Mouse (Mus musculus): Measurements from ENCODE around the gene Swsap1. TPM values are rescaled to one million over a fixed set of nuclear protein-coding genes. Genes with fewer than 3 reads are reported as not detected.

Swsap1 gene
- 4.9 and 7.5 TPM in 2 replicates for polyA plus RNA-seq (2015; fragmentation: Nextera tagmentation; extraction: Ambion mirVana)

GRCm38 (mm10) chr9:21955570-21956281 is at the start of gene Swsap1:
TSS of gene Swsap1 (plus strand) at chr9:21955755.

GRCm38 (mm10) chr9:21918035-21918592 is 37.4 kb upstream of the Swsap1 start, which contains the start of gene Rab3d:
TSS of gene Rab3d (minus strand) at chr9:21918192.

GRCm38 (mm10) chr9:21927208-21927753 is 28.3 kb upstream of the Swsap1 start, which contains the start of the genes Ccdc159 and Tmem205:
TSS of gene Ccdc159 (plus strand) at chr9:21927471.
TSS of gene Tmem205 (minus strand) at chr9:21927556.

GRCm38 (mm10) chr9:21936692-21937570 is 18.6 kb upstream of the Swsap1 start, which contains the start of gene Plppr2:
TSS of gene Plppr2 (plus strand) at chr9:21937033.

GRCm38 (mm10) chr9:21963417-21963816 is 7.9 kb downstream of the Swsap1 start, which contains the start of gene Epor:
TSS of gene Epor (minus strand) at chr9:21963506.

GRCm38 (mm10) chr9:21989230-21990110 is 33.9 kb downstream of the Swsap1 start, which contains the start of gene Rgl3:
TSS of gene Rgl3 (minus strand) at chr9:21989446.

GRCm38 (mm10) chr9:22002194-22003162 is 46.9 kb downstream of the Swsap1 start, which contains the start of the genes Ccdc151 and Prkcsh:
TSS of gene Ccdc151 (minus strand) at chr9:22002634.
TSS of gene Prkcsh (plus strand) at chr9:22002806.

Other genes starting within 250 kb of the Swsap1 start
- 15.1 and 16.6 TPM in 2 replicates for gene Ldlr, start 232.3 kb upstream of the Swsap1 start, polyA plus RNA-seq (2015; fragmentation: Nextera tagmentation; extraction: Ambion mirVana)
- 32.7 and 36.5 TPM in 2 replicates for gene Spc24, start 195.5 kb upstream of the Swsap1 start, polyA plus RNA-seq (2015; fragmentation: Nextera tagmentation; extraction: Ambion mirVana)
- 16.6 and 16.7 TPM in 2 replicates for gene Kank2, start 157.0 kb upstream of the Swsap1 start, polyA plus RNA-seq (2015; fragmentation: Nextera tagmentation; extraction: Ambion mirVana)
- 2.5 and 5.4 TPM in 2 replicates for gene Angptl8, start 120.2 kb upstream of the Swsap1 start, polyA plus RNA-seq (2015; fragmentation: Nextera tagmentation; extraction: Ambion mirVana)
- 13.4 and 19.5 TPM in 2 replicates for gene Dock6, start 103.1 kb upstream of the Swsap1 start, polyA plus RNA-seq (2015; fragmentation: Nextera tagmentation; extraction: Ambion mirVana)
- gene Rab3d, start 37.6 kb upstream of the Swsap1 start, polyA plus RNA-seq (2015; fragmentation: Nextera tagmentation; extraction: Ambion mirVana): 29.0 and 42.6 TPM in 2 replicates
- 2.9 and 5.4 TPM in 2 replicates for gene Ccdc159, start 28.3 kb upstream of the Swsap1 start, polyA plus RNA-seq (2015; fragmentation: Nextera tagmentation; extraction: Ambion mirVana)
- gene Tmem205, start 28.2 kb upstream of the Swsap1 start, polyA plus RNA-seq (2015; fragmentation: Nextera tagmentation; extraction: Ambion mirVana): 823 and 878 TPM in 2 replicates
- 23.0 and 26.2 TPM in 2 replicates for gene Plppr2, start 18.7 kb upstream of the Swsap1 start, polyA plus RNA-seq (2015; fragmentation: Nextera tagmentation; extraction: Ambion mirVana)
- gene Epor, start 7.8 kb downstream of the Swsap1 start, polyA plus RNA-seq (2015; fragmentation: Nextera tagmentation; extraction: Ambion mirVana): 4.9 and 11.3 TPM in 2 replicates
- 6.7 and 26.1 TPM in 2 replicates for gene Rgl3, start 33.7 kb downstream of the Swsap1 start, polyA plus RNA-seq (2015; fragmentation: Nextera tagmentation; extraction: Ambion mirVana)
- 0.99 and 2.6 TPM in 2 replicates for gene Ccdc151, start 46.9 kb downstream of the Swsap1 start, polyA plus RNA-seq (2015; fragmentation: Nextera tagmentation; extraction: Ambion mirVana)
- gene Prkcsh, start 47.1 kb downstream of the Swsap1 start, polyA plus RNA-seq (2015; fragmentation: Nextera tagmentation; extraction: Ambion mirVana): 58.7 and 85.9 TPM in 2 replicates
- gene Elavl3, start 96.3 kb downstream of the Swsap1 start, polyA plus RNA-seq (2015; fragmentation: Nextera tagmentation; extraction: Ambion mirVana): 4.7 and 14.8 TPM in 2 replicates
- not detected in 2 replicates for gene Gm49318, start 115.5 kb downstream of the Swsap1 start, polyA plus RNA-seq (2015; fragmentation: Nextera tagmentation; extraction: Ambion mirVana)
- gene Zfp653, start 115.6 kb downstream of the Swsap1 start, polyA plus RNA-seq (2015; fragmentation: Nextera tagmentation; extraction: Ambion mirVana): 7.8 and 9.7 TPM in 2 replicates
- 15.2 and 28.5 TPM in 2 replicates for gene Ecsit, start 129.7 kb downstream of the Swsap1 start, polyA plus RNA-seq (2015; fragmentation: Nextera tagmentation; extraction: Ambion mirVana)
- gene Cnn1, start 143.5 kb downstream of the Swsap1 start, polyA plus RNA-seq (2015; fragmentation: Nextera tagmentation; extraction: Ambion mirVana): 1.2 and 3.7 TPM in 2 replicates
- 147 and 191 TPM in 2 replicates for gene Elof1, start 161.4 kb downstream of the Swsap1 start, polyA plus RNA-seq (2015; fragmentation: Nextera tagmentation; extraction: Ambion mirVana)
- gene Acp5, start 180.0 kb downstream of the Swsap1 start, polyA plus RNA-seq (2015; fragmentation: Nextera tagmentation; extraction: Ambion mirVana): 12.9 and 19.0 TPM in 2 replicates
- 193 and 239 TPM in 2 replicates for gene Pigyl, start 201.1 kb downstream of the Swsap1 start, polyA plus RNA-seq (2015; fragmentation: Nextera tagmentation; extraction: Ambion mirVana)
- gene Zfp872, start 232.3 kb downstream of the Swsap1 start, polyA plus RNA-seq (2015; fragmentation: Nextera tagmentation; extraction: Ambion mirVana): 0.25 and 0.36 TPM in 2 replicates

All from adrenal gland, postnatal 0 days (tissue).